In the genomic region with DNA sequence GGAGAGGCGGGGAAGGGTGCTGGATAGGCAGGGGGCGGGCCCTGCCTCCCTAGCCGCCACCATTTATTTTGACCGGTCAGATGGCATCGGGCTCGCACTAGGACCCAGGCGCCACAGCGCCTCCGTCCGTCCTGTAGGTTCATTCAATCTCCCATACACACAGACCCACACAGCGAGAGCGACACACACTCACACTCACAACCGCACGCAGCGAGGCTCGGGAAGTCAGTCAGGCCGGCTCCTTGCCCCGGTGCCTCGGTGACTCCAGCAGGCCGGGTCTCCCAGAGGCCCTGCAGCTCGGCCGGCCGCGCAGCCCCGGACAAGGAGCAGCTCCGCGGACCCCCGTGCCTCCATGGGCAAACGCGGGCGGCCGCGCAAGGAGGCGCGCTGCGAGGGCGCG, we compare ENCODE assay signal across 8 mouse cellular contexts. TPM values are rescaled to one million over a fixed set of nuclear protein-coding genes. Genes with fewer than 3 reads are reported as not detected.
DNase-seq lines count a peak whose midpoint lies in the region; ATAC-seq lines count a peak whose summit lies in the region.

TSS of gene Mxi1 (plus strand) at position 171 of the 400 bp plus-strand sequence.

- peak; percentile 52 for ATAC-seq in megakaryocyte, adult 5-6 weeks (ENCODE audit: poor library complexity, severe bottlenecking)

- peak; percentile 73 to 75 for DNase-seq in adrenal gland, adult 18-20 months (ENCODE audit: low spot score in 2 of 2)
- DNase-seq in embryo, embryonic 10.5 days (ENCODE audit: low spot score) = peak; percentile 94
- DNase-seq in gastrocnemius, postnatal 14 days = peak; percentile 75
- peak; percentile 76 for DNase-seq in induced T-regulatory cell, adult 2 months (ENCODE audit: low read depth)
- DNase-seq in left cerebral cortex, adult 8-10 months (ENCODE audit: low spot score in 2 of 2) = peak; percentile 75 to 83
- DNase-seq in retina, postnatal 7 days (ENCODE audit: low read depth, low spot score) = peak; percentile 60
- DNase-seq in urinary bladder, postnatal 36 days (ENCODE audit: low spot score in 2 of 2) = peak; percentile 77 to 82

- intact Hi-C loops in gastrocnemius, postnatal 14 days (cut with DNase I; ENCODE audit: low total_unique reads) = no loop called here

RNA-seq across cellular contexts. Expression of gene Mxi1, which starts in this region (rescaled TPM):
- 10 to 100 TPM; 29.2 to 35.0 TPM for total RNA-seq in adrenal gland, adult 18-20 months (2021)
- total RNA-seq in gastrocnemius, postnatal 14 days (2021) = 10 to 100 TPM; 30.5 to 31.5 TPM
- total RNA-seq in left cerebral cortex, adult 8-10 months (2022) = 10 to 100 TPM; 81.4 to 89.0 (median 87.7) TPM
- total RNA-seq in megakaryocyte, adult 5-6 weeks (2015) = 42.1 and 42.8 TPM in 2 replicates
- total RNA-seq in megakaryocyte, adult 5-6 weeks (2017) = 74.0 and 91.1 TPM in 2 replicates

Comparison
In these comparisons a context has a peak if more than half of its experiments do, and no peak if none do; other contexts are left out.
1. Peak in every context shown above with its lines: DNase-seq and ATAC-seq.